Mouse (Mus musculus) G1E (cell line): ENCODE measurements at regions not wholly inside any gene's neighbourhood (a gene's known extent, or its start where the extent isn't known, plus 50 kb on each side); places are given as distances from the start of the nearest gene placed in this dataset.

Experiments used
- CTCF ChIP-seq: IDR thresholded peaks from 2 replicates; pipeline ENCODE4 v1.5.1; 2012; ENCODE audit warnings: low read depth, low read length, inconsistent platforms, mixed read lengths
- GATA1 ChIP-seq: IDR thresholded peaks from 2 replicates; pipeline ENCODE4 v1.6.1; 2012; ENCODE audit warnings: borderline replicate concordance, low read length, inconsistent platforms, mixed read lengths
- GATA2 ChIP-seq: IDR thresholded peaks from 2 replicates; pipeline ENCODE4 v1.6.1; 2012; ENCODE audit warnings: low read depth, low read length, inconsistent platforms, borderline replicate concordance
- TAL1 ChIP-seq: conservative IDR thresholded peaks from 2 replicates; pipeline ENCODE4 v1.6.1; 2012; ENCODE audit warnings: low read depth, low read length, inconsistent platforms, mixed read lengths

GRCm38 (mm10) chr10:97249760-97250159 is 229.6 kb upstream of the Dcn start:
- TF ChIP-seq CTCF (no peak), TAL1 (no peak), GATA1 (no peak), GATA2 (no peak)
